Comparison of ENCODE assay signal across 12 mouse cellular contexts in the genomic region with DNA sequence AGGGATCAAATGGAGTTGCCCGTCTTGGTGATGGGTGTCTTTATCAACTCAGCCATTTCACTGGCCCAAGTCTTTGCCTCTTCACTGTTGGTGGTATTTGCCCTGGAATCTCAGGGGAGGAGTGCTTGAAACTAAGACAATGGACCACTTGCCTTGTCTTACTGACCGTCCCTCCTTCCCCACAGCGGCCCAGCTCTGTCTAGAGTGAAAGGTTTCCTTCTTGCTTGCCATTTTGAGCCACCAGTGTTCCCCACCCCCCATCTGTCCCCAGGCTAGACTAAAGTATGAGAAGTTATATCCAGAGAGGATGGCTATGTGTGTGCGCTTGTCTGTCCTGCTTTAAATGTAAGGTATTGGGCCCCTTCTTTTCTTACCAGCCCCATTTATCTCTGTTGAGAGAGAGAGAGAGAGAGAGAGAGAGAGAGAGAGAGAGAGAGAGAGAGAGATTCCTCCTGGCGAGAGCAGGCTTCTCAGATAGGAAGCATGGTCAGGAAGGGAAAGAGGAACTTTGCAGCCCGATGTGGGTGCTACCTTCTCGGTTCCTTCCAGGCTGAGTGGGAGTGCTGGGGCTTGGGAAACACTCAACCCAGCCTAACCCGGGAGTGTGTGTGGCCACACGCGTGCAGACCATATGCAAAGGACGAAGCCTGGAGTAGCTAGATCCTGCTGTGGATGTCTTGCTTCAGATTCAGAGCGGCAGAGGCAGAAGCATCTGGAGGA. TPM values are rescaled to one million over a fixed set of nuclear protein-coding genes. Genes with fewer than 3 reads are reported as not detected.
DNase-seq lines count a peak whose midpoint lies in the region; TF ChIP-seq lines count a peak whose summit lies in the region.
"Had no signal": no experiment of that assay in that cellular context is flagged by ENCODE, and none has a peak within 500 bp of the region (broad histone marks: within the 10 kb centered on the region; RNA-seq: fewer than 3 reads in every experiment).

No protein-coding gene starts in this region.

- no peak overlapping the region; the same call in 1 of the 2 replicates for H3K27ac ChIP-seq in gastrocnemius, adult 2 months

- TF ChIP-seq CTCF in gastrocnemius, adult 2 months (IDR thresholded peaks at IDR 0.05) = no peak

- no peak overlapping the region for H3K4me3 ChIP-seq in gastrocnemius, adult 2 months
- H3K4me3 ChIP-seq: erythroblast, embryonic 14.5 days had no signal

- intact Hi-C loops in gastrocnemius, adult 2 months (cut with DNase I) = no loop called here

- DNase-seq in gastrocnemius, adult 2 months = peak; percentile 30
- DNase-seq in gastrocnemius, postnatal 25 days = no peak
- peak; percentile 5 for DNase-seq in right cerebral cortex, postnatal 25 days
- no peak for DNase-seq in right cerebral cortex, postnatal 4 days
- peak; percentile 55 for DNase-seq in lung, postnatal 36 days
- DNase-seq in thymus, postnatal 25 days = peak; percentile 66
- no peak for DNase-seq in c-Kit-positive CD71-positive TER-119-positive erythroid progenitor cells, embryonic 14.5 days (ENCODE audit: low spot score)
- no peak for DNase-seq in kidney, adult 11 months
- DNase-seq: gastrocnemius, postnatal 10 days; kidney, postnatal 4 days; right cerebral cortex, adult 18-20 months had no signal

RNA-seq across cellular contexts. Expression of a gene that starts 0.6 kb away (rescaled TPM):
- total RNA-seq in gastrocnemius, adult 2 months (2021) = under 1 TPM; 0.26 to 0.31 TPM
- under 1 TPM; 0.18 to 0.29 TPM for total RNA-seq in gastrocnemius, postnatal 25 days (2021)

Comparison
In these comparisons a context has a peak if more than half of its experiments do, and no peak if none do; other contexts are left out.
1. DNase-seq: peak in gastrocnemius, adult 2 months (single experiment), right cerebral cortex, postnatal 25 days (single experiment), lung, postnatal 36 days (single experiment) and thymus, postnatal 25 days (single experiment); none in gastrocnemius, postnatal 25 days (single experiment), right cerebral cortex, postnatal 4 days (single experiment), c-Kit-positive CD71-positive TER-119-positive erythroid progenitor cells, embryonic 14.5 days (single experiment) and kidney, adult 11 months (single experiment).